Mouse (Mus musculus): ENCODE measurements around the gene Dda1. TPM values are rescaled to one million over a fixed set of nuclear protein-coding genes. Genes with fewer than 3 reads are reported as not detected.
A peak's percentile ranks its signal among the peaks of the same experiment; 100 is the strongest.
"Not testable (repeated sequence)": the region's sequence is repeated elsewhere in the genome, so short reads cannot be mapped to it uniquely, and the experiment has no call there.

The Dda1 gene
- polyA plus RNA-seq (2016; fragmentation: Nextera tagmentation; extraction: Ambion mirVana), result 130 and 138 TPM in 2 replicates

DNA sequence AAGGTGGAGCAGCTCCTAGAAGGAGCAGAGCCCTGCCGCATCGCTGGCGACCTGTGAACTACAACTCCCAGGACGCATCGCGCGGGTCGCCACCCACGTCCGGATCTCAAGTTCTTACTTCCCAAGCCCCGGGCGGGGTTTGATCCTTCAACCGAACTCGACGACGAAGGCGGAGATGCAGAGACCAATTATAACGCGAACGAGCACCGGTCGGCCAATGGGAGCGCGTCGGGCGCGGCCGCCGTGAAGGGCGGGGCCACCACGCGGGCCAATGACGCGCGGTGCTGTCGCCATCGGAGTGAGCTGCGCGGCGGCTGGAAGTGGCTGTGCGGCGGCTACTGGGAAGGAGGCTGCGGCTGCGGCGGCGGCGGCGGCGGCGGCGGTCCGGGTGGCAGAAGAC lies at the start of gene Dda1:
Gene Dda1 (plus strand): TSS at position 284 of the 400 bp plus-strand sequence.
- peak; percentile 94 for DNase-seq (ENCODE audit: low spot score)
- H3K27ac ChIP-seq, result peak within 1 kb of the TSS; percentile 92
- H3K4me3 ChIP-seq, result peak within 1 kb of the TSS; percentile 96

DNA sequence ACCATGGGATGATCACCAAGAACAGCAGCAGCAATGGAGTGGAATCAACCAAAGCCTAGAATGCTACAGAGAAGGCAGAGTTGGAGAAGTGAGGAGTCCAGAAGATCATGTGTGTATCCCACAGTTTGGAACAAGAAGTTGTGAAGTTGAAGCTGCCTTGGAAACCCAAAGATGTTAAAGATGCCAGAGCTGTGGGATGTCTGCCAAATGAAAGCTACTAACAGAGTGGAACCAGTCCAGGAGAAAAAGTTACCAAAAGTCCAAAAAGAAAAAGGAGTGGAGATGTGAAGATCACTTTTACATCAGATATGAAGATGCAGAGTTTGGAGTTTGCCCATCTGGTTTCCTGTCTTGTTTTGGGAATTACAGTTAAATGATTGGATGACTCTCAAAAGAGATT lies 46.9 kb upstream of the Dda1 start:
- Histone ChIP-seq H3K9me3 (replicated peaks) (no peaks in the 10 kb centered on the region), H3K36me3 (no peaks in the 10 kb centered on the region), H3K27me3 (ENCODE audit: low read depth, poor library complexity, severe bottlenecking) (no peaks in the 10 kb centered on the region), H3K4me3 (no peak overlapping the region), H3K4me1 (no peaks in the 10 kb centered on the region), H3K27ac (no peak overlapping the region)
- no peak for DNase-seq (ENCODE audit: low spot score)

More for the DNA sequence above, at the start of gene Dda1:
- Histone ChIP-seq H3K4me1 (peaks cover 39% of the 10 kb centered on the region), H3K27me3 (ENCODE audit: low read depth, poor library complexity, severe bottlenecking) (no peaks in the 10 kb centered on the region), H3K36me3 (peaks cover 54% of the 10 kb centered on the region), H3K9me3 (replicated peaks) (no peaks in the 10 kb centered on the region)
- WGBS, result under 1% methylated on average over 52 of the region's 52 CpGs

DNA sequence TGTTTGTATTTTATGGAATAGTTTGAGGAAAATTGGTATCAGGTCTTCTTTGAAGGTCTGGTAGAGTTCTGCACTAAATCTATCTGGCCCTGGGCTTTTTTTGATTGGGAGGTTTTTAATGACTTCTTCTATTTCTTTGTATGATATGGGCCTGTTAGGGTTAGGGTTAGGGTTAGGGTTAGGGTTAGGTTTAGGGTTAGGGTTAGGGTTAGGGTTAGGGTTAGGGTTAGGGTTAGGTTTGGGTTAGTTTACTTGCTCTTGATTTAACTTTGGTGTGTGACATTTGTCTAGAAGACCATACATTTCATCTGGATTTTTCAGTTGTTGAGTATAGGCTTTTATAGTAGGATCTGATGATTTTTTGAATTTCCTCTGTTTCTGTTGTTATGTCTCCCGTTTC lies 36.1 kb upstream of the Dda1 start:
- 91% methylated on average over 1 of the region's 1 CpGs for WGBS
- H3K4me1 ChIP-seq; H3K9me3 ChIP-seq (replicated peaks); H3K4me3 ChIP-seq; H3K27me3 ChIP-seq (ENCODE audit: low read depth, poor library complexity, severe bottlenecking); H3K36me3 ChIP-seq; DNase-seq (ENCODE audit: low spot score); H3K27ac ChIP-seq: not testable (repeated sequence)

DNA sequence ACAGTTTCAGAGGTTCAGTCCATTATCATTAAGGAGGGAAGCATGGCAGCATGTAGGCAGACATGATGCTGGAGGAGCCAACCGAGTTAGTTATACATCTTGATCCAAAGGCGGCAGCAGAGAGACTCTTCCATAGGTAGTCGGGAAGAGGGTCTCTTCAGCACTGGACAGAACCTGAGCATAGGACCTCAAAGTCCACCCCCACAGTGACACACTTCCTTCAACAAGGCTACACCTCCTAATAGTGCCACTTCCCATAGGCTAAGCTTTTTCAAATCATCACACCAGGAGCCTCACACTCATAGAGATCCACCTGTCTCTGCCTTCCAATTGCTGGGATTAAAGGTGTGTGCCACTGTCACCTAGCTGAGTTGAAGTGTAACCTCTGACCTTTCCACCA lies 32.0 kb upstream of the Dda1 start:
- Histone ChIP-seq H3K9me3 (replicated peaks) (no peaks in the 10 kb centered on the region), H3K27me3 (ENCODE audit: low read depth, poor library complexity, severe bottlenecking) (peaks cover 3% of the 10 kb centered on the region), H3K4me3 (no peak overlapping the region), H3K36me3 (no peaks in the 10 kb centered on the region), H3K27ac (no peak overlapping the region), H3K4me1 (peaks cover 3% of the 10 kb centered on the region; the same call in 1 of the 2 replicates)
- 61% methylated on average over 3 of the region's 3 CpGs for WGBS
- DNase-seq (ENCODE audit: low spot score), result no peak

DNA sequence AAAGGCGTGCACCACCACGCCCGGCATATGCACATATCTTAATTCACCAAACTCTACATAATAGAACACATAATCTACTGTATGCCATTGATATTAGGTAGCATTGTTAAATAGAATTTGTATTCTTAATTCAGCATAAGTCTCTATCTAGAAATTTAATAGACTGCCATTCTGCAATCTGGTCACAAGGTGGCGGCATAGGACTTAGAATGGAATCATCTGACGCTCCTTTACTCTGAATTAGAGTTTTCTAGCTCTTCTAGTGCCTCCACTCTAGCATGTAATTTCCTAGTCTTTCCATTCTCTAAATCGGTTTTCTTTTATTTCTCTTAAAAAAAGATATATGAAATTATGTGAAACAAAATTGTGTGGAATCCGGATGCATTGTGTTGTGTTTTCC lies 27.6 kb upstream of the Dda1 start:
- WGBS, result under 1% methylated on average over 7 of the region's 7 CpGs
- Histone ChIP-seq H3K9me3 (replicated peaks) (no peaks in the 10 kb centered on the region), H3K4me3 (no peak overlapping the region), H3K4me1 (peaks cover 3% of the 10 kb centered on the region; the same call in 1 of the 2 replicates), H3K27ac (no peak overlapping the region), H3K27me3 (ENCODE audit: low read depth, poor library complexity, severe bottlenecking) (peaks cover 17% of the 10 kb centered on the region), H3K36me3 (no peaks in the 10 kb centered on the region)
- peak; percentile 65 for DNase-seq (ENCODE audit: low spot score)

DNA sequence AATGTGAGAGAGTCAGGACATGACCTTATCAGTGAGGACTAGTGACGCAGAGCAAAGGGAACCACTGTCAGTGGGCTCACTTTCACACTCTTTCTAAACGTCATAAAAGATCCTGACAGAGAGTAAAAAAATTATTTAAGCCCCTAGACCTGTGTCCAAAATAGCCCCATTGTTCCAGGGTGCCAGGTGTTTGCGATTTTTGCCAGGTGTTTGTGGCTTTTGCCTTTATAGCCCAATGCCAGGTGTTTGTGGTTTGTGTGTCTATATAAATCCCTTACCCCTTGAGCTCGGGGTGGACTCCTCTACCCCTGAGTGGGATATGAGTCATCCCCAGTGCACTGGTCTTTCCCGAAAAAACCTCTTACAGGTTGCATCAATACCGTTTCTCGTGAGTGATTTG lies 23.9 kb upstream of the Dda1 start:
- WGBS, result 85% methylated on average over 7 of the region's 7 CpGs
- Histone ChIP-seq H3K4me1 (peaks cover 3% of the 10 kb centered on the region; the same call in 1 of the 2 replicates), H3K36me3 (no peaks in the 10 kb centered on the region), H3K27ac (no peak overlapping the region), H3K9me3 (replicated peaks) (no peaks in the 10 kb centered on the region), H3K4me3 (no peak overlapping the region), H3K27me3 (ENCODE audit: low read depth, poor library complexity, severe bottlenecking) (peaks cover 17% of the 10 kb centered on the region)
- DNase-seq (ENCODE audit: low spot score), result no peak

DNA sequence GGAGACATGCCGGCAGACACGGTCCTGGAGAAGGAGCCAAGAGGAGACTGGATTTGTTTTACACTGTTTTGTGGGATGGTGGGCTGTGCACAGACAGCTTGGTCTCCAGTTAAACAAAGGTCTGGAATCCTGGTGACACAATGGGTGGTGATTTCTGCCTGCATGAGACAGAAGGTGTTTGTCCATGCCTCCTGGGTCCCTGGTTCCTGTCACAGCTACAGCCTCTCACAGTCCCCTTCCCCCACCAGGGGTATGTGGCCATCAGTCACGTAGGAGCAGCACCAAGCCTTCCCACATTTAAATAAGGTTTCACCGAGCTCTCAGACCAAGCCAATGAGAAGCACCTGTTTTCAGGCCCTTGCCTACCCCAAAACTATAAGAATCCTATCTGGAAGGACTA lies 17.7 kb upstream of the Dda1 start:
- Histone ChIP-seq H3K27ac (no peak overlapping the region), H3K4me1 (peaks cover 12% of the 10 kb centered on the region; the same call in 1 of the 2 replicates), H3K9me3 (replicated peaks) (no peaks in the 10 kb centered on the region), H3K4me3 (no peak overlapping the region), H3K36me3 (no peaks in the 10 kb centered on the region; the same call in 1 of the 2 replicates), H3K27me3 (ENCODE audit: low read depth, poor library complexity, severe bottlenecking) (0 out of 2 replicates have a peak, but pooled peaks cover 4% of the 10 kb centered on the region)
- whole genome bisulfite sequencing, result 63% methylated on average over 4 of the region's 4 CpGs
- no peak for DNase-seq (ENCODE audit: low spot score)

DNA sequence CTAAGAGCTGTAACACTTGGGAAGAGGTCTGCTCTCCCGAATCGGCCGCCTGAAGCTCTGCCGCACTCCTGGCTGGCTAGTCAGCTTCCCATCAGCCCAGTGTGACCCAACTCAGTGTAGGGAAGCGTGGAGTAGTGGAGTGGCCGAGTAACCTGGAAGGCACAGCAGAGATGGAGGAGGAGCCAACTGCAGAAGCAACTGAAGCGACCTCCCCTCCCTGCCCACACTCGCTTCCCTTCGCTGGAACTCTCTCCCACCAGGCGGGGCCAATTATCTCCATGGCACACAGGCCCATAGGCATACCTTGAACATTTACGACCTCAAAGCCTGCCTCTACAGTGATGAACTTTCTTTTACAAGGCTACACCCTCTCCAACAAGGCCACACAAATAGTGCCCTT lies 17.2 kb upstream of the Dda1 start:
- peaks cover 2% of the 10 kb centered on the region for H3K36me3 ChIP-seq
- no peak for DNase-seq (ENCODE audit: low spot score)
- H3K4me3 ChIP-seq, result no peak overlapping the region
- 40% methylated on average over 11 of the region's 11 CpGs for WGBS
- peaks cover 6% of the 10 kb centered on the region; the same call in 1 of the 2 replicates for H3K27me3 ChIP-seq (ENCODE audit: low read depth, poor library complexity, severe bottlenecking)
- H3K4me1 ChIP-seq, result peaks cover 14% of the 10 kb centered on the region
- no peak overlapping the region for H3K27ac ChIP-seq
- no peaks in the 10 kb centered on the region for H3K9me3 ChIP-seq (replicated peaks)

DNA sequence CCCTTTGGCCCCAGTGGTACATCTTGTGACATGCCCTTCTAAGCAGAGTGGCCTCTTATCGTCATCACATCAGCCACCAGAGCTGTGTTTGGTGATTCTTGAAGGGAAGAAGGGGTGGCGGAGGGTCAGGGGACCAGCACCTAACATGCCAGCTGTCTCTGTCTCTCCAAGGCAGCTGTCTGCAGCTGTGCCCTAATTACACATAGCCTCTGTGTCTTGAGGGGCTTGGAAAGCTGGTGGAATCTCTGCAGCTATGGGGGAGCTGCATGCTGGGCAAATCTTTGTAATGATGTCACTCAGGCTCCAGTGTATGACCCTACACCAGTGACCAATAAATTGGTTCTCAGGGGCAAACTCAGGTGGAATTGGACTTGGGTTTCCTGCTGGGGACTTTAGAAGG lies 16.3 kb upstream of the Dda1 start:
- Histone ChIP-seq H3K27ac (no peak overlapping the region), H3K27me3 (ENCODE audit: low read depth, poor library complexity, severe bottlenecking) (peaks cover 12% of the 10 kb centered on the region; the same call in 1 of the 2 replicates), H3K4me1 (peaks cover 17% of the 10 kb centered on the region), H3K4me3 (no peak overlapping the region), H3K9me3 (replicated peaks) (no peaks in the 10 kb centered on the region), H3K36me3 (peaks cover 11% of the 10 kb centered on the region)
- peak; percentile 22 for DNase-seq (ENCODE audit: low spot score)
- WGBS, result 75% methylated on average over 2 of the region's 2 CpGs

DNA sequence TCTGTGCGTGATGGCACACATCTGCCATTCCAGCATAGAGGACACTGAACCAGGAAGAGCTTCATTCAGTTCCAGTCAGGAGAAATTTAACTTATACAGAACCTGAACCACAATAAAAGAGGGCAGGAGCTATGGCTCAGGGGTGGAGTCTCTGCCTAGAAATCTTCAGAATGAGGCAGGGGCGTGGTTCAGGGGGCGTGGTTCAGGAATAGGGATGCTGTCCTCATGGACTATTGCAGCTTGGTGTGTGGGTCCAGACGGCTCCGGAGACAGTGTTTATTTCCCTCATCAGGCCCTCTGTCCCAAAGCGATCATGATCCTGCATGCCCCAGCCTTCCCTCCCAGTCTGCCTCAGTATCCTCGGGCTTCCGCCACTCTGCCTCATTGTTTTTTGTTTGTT lies 14.3 kb upstream of the Dda1 start:
- WGBS, result 81% methylated on average over 8 of the region's 8 CpGs
- peaks cover 31% of the 10 kb centered on the region for H3K36me3 ChIP-seq
- no peak for DNase-seq (ENCODE audit: low spot score)

DNA sequence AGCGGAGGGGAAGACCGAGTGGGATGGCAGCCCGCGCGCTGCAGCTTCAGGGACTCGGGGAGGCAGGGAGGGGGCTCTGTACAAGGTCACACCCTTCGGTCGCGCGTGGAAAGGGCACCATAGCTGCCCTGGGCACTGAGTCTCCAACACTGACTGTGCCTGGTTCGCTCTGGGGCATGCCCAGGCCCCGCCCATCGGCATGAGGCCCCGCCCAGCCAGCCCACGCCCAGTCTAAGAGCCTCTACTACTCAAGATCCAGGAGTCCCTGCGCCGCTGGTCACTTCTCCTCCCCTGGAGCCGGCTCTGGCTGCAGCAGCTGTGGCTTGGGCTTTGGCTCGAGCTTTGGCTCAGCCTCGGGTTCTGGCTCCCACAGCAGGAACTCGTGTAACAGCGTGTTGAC lies 12.1 kb upstream of the Dda1 start:
- H3K4me1 ChIP-seq, result peaks cover 18% of the 10 kb centered on the region
- 37% methylated on average over 22 of the region's 22 CpGs for WGBS
- no peak overlapping the region for H3K27ac ChIP-seq
- peaks cover 21% of the 10 kb centered on the region for H3K27me3 ChIP-seq (ENCODE audit: low read depth, poor library complexity, severe bottlenecking)
- H3K4me3 ChIP-seq, result no peak overlapping the region
- no peaks in the 10 kb centered on the region for H3K9me3 ChIP-seq (replicated peaks)
- peaks cover 51% of the 10 kb centered on the region for H3K36me3 ChIP-seq
- peak; percentile 31 for DNase-seq (ENCODE audit: low spot score)

More for the DNA sequence above, 14.3 kb upstream of the Dda1 start:
- Histone ChIP-seq H3K9me3 (replicated peaks) (no peaks in the 10 kb centered on the region), H3K4me3 (no peak overlapping the region), H3K27me3 (ENCODE audit: low read depth, poor library complexity, severe bottlenecking) (peaks cover 12% of the 10 kb centered on the region; the same call in 1 of the 2 replicates), H3K27ac (no peak overlapping the region), H3K4me1 (peaks cover 17% of the 10 kb centered on the region)

DNA sequence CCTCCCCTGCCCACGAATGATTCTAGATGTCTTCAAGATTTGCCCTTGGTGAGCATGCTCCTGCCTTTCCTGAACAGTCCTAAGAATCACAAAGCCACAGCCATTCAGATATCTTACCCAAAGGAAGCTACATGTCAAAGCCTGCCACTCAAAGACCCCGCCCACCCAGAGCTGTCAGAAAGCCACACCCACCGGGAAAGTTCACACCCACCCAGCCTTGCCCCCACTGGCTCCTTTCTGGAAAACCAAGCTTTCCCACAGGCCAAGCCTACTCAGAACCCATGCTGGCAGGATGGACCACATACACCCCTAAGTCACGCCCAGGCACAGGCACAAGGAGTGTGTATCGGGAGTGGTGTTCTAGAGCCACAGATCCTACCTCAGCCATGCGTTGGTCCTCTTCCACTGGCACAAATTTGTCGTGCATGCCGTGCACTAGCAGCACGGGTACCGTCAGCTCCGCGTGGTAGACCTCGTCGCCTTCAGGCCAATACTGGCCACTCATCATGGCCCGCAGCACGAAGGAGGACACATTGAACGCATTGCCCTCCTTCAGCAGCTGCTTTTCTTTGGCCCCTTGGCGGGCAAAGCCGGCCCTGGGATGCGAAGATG lies 11.2 kb upstream of the Dda1 start:
- peaks cover 51% of the 10 kb centered on the region for H3K36me3 ChIP-seq
- no peaks in the 10 kb centered on the region for H3K9me3 ChIP-seq (replicated peaks)
- no peak overlapping the region for H3K4me3 ChIP-seq
- H3K27me3 ChIP-seq (ENCODE audit: low read depth, poor library complexity, severe bottlenecking), result peaks cover 28% of the 10 kb centered on the region
- DNase-seq (ENCODE audit: low spot score), result peak; percentile 26
- H3K27ac ChIP-seq, result no peak overlapping the region
- peaks cover 26% of the 10 kb centered on the region for H3K4me1 ChIP-seq
- WGBS, result 80% methylated on average over 20 of the region's 20 CpGs

DNA sequence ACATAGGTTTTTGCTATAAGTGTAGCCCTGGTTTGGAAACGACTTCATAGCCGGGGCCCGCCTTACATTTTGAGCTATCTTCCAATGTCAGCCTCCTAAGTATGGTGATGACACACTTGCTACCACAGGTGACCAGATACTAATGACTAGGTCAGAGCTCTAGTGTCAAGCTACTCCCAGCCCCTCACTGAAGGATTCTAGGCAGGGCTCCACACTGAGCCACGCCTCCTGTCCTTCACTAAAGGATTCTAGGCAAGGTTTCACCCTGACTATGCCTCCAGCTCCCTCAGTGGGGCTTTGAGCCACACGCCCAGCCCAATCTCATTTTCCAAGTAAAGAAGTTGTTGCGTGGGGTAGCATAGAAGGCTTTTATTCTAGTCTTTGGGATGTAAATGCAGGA lies 8.3 kb upstream of the Dda1 start:
- Histone ChIP-seq H3K4me1 (peaks cover 46% of the 10 kb centered on the region), H3K27ac (no peak overlapping the region), H3K27me3 (ENCODE audit: low read depth, poor library complexity, severe bottlenecking) (peaks cover 24% of the 10 kb centered on the region), H3K4me3 (no peak overlapping the region), H3K9me3 (replicated peaks) (no peaks in the 10 kb centered on the region), H3K36me3 (peaks cover 51% of the 10 kb centered on the region)
- 94% methylated on average over 6 of the region's 6 CpGs for WGBS
- no peak for DNase-seq (ENCODE audit: low spot score)
